Mouse (Mus musculus): Measurements from ENCODE around the gene Rhox13. TPM values are rescaled to one million over a fixed set of nuclear protein-coding genes. Genes with fewer than 3 reads are reported as not detected.

Rhox13 gene
- not detected for polyA plus RNA-seq (2017; shearing (Covaris generic))

DNA sequence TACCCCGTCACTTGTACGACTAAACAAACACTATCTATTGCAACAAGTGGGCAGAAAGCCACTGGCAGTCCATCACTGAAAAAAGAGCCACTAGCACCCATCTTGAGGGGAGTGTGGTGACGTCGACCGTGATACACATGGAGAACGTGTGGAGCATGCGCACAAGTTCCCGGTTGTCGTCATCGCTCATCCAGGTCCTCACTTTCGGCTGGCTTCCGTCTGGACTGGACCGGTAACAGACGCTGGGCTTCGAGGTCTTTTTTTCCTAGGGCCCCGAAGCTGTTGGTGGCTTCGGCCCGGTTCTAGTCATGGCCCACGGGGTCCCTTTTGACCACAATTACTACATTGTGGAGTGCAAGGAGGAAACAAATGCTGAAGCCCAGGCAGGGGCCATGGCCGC, at the start of gene Rhox13:
Gene Rhox13, plus strand, starts transcription at position 238 of the 400 bp plus-strand sequence.

DNA sequence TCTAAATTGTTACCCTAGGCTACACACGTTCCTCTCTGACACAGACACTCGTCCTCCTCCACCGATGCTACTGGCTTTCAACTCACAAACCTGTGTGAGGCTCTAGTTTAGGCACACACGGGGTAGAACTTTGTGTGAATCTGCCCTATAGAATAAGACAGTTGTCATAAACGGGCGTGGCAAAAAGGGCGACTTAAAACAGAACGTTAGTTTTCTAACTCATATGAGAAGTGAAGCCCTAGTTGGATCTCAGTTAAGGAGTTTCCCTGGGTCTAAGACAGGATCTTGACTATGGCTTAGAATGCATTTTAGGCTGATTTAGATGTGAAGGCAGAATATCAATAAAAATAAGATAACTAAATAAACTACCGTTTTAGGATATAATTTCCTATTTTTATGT, 36.0 kb upstream of the Rhox13 start, which contains the start of gene Rhox11:
Gene Rhox11, minus strand, starts transcription at position 101 of the 400 bp plus-strand sequence.

DNA sequence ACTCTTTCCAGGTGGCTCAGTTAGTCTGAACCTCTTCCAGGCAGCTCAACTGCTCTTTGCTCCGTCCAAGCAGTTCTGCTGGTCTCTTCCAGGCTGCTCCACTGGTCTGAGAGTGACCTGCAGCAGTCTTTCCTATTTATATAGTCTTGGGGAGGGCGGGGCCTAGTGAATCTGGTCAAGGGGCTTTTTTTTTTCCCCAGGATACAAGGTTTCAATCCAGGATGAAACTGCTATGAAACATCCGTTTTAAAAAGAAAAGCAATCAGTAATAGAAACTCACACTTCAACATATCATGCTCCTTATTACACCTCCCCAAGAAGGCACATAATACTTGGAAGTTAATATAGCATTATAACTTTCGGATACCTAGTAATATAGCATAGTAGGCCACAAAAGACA, 10.2 kb upstream of the Rhox13 start, which contains the start of gene Rhox12:
Gene Rhox12, minus strand, starts transcription at position 101 of the 400 bp plus-strand sequence.

Other genes with a start within 250 kb of the Rhox13 start
- not detected for gene Rhox8, start 242.3 kb upstream of the Rhox13 start, polyA plus RNA-seq (2017; shearing (Covaris generic))
- not detected for gene Rhox7b, start 224.0 kb upstream of the Rhox13 start, polyA plus RNA-seq (2017; shearing (Covaris generic))
- not detected for gene Rhox9, start 219.4 kb upstream of the Rhox13 start, polyA plus RNA-seq (2017; shearing (Covaris generic))
- not detected for gene Btg1-ps1, start 102.4 kb upstream of the Rhox13 start, polyA plus RNA-seq (2017; shearing (Covaris generic))
- gene Btg1-ps2, start 78.1 kb upstream of the Rhox13 start, polyA plus RNA-seq (2017; shearing (Covaris generic)) = not detected
- not detected for gene Rhox10, start 54.7 kb upstream of the Rhox13 start, polyA plus RNA-seq (2017; shearing (Covaris generic))
- not detected for gene Rhox11, start 36.1 kb upstream of the Rhox13 start, polyA plus RNA-seq (2017; shearing (Covaris generic))
- gene Rhox12, start 10.3 kb upstream of the Rhox13 start, polyA plus RNA-seq (2017; shearing (Covaris generic)) = not detected
- 1.5 TPM for gene Zbtb33, start 68.6 kb downstream of the Rhox13 start, polyA plus RNA-seq (2017; shearing (Covaris generic))
- not detected for gene Tmem255a, start 131.2 kb downstream of the Rhox13 start, polyA plus RNA-seq (2017; shearing (Covaris generic))
- not detected for gene Atp1b4, start 195.0 kb downstream of the Rhox13 start, polyA plus RNA-seq (2017; shearing (Covaris generic))